10 mouse cellular contexts compared by ENCODE assay signal in the genomic region with DNA sequence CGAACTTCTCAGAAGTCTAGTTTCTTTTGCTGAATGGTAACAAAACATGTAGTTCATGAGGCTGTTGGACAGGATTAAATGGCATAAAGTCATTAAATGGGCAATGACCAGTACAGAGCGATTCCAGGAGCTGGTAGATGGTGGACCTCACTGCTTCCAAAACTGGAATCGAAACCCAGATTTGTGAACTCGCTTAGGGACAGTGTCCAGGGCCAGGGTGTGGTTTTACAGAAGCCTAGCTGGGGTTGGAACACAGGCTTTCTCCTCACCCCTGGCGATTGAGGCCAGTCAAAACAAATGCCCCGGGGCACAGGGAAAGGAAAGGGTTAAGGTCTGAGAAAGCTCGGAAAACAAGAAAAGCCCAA. TPM values are rescaled to one million over a fixed set of nuclear protein-coding genes. Genes with fewer than 3 reads are reported as not detected.
DNase-seq lines count a peak whose midpoint lies in the region; ATAC-seq and TF ChIP-seq lines count a peak whose summit lies in the region.
"Had no signal": no experiment of that assay in that cellular context is flagged by ENCODE, and none has a peak within 500 bp of the region (broad histone marks: within the 10 kb centered on the region; RNA-seq: fewer than 3 reads in every experiment).

No protein-coding gene starts in this region.

- no peak for TF ChIP-seq POLR2A in cortical plate, adult 2 months (IDR thresholded peaks at IDR 0.05; ENCODE audit: extremely low read depth, insufficient read depth, low read length)

- WGBS in heart, embryonic 14.5 days: 30% methylated on average over 7 of the region's 7 CpGs
- WGBS in hindbrain, embryonic 13.5 days: 17% methylated on average over 7 of the region's 7 CpGs
- 13% methylated on average over 7 of the region's 7 CpGs for WGBS in midbrain, embryonic 11.5 days

- no peaks in the 10 kb centered on the region for H3K36me3 ChIP-seq in heart, embryonic 14.5 days (ENCODE audit: control insufficient read depth, insufficient read depth, low read length)
- H3K36me3 ChIP-seq in hindbrain, embryonic 13.5 days: no peaks in the 10 kb centered on the region
- H3K36me3 ChIP-seq in midbrain, embryonic 11.5 days (ENCODE audit: control insufficient read depth, insufficient read depth, low read length): no peaks in the 10 kb centered on the region

- peak overlapping the region; percentile 61 to 62 for H3K4me3 ChIP-seq in heart, embryonic 14.5 days (ENCODE audit: control insufficient read depth in 1 of 2, insufficient read depth in 1 of 2, low read depth in 1 of 2, low read length in 2 of 2)
- peak overlapping the region; percentile 45; the same call in 1 of the 2 replicates for H3K4me3 ChIP-seq in cortical plate, adult 2 months (ENCODE audit: insufficient read depth, low read length)
- peak overlapping the region; percentile 91 for H3K4me3 ChIP-seq in hindbrain, embryonic 13.5 days
- peak overlapping the region; percentile 76 for H3K4me3 ChIP-seq in midbrain, embryonic 11.5 days (ENCODE audit: low read depth, low read length)

- H3K27ac ChIP-seq in heart, embryonic 14.5 days (replicated peaks in 1 of 2; ENCODE audit: control insufficient read depth in 1 of 2, insufficient read depth in 1 of 2, low read depth in 2 of 2, low read length in 2 of 2): no peak overlapping the region
- no peak overlapping the region for H3K27ac ChIP-seq in cortical plate, adult 2 months (ENCODE audit: insufficient read depth, low read length)
- H3K27ac ChIP-seq in hindbrain, embryonic 13.5 days: no peak overlapping the region
- H3K27ac ChIP-seq in midbrain, embryonic 11.5 days (ENCODE audit: low read depth, low read length): no peak overlapping the region
- H3K27ac ChIP-seq: macrophage had no signal

- no peak for TF ChIP-seq CTCF in cortical plate, adult 2 months (IDR thresholded peaks at IDR 0.05; ENCODE audit: extremely low read depth, insufficient read depth, low read length)

- no peaks in the 10 kb centered on the region for H3K9me3 ChIP-seq in heart, embryonic 14.5 days (ENCODE audit: control insufficient read depth, low read length)
- no peaks in the 10 kb centered on the region for H3K9me3 ChIP-seq in hindbrain, embryonic 13.5 days
- no peaks in the 10 kb centered on the region for H3K9me3 ChIP-seq in midbrain, embryonic 11.5 days (ENCODE audit: control insufficient read depth, low read length)

- intact Hi-C loops in heart, postnatal 25 days (cut with DNase I): no loop called here

- peak; percentile 31; the same call in 1 of the 2 replicates for ATAC-seq in heart, embryonic 14.5 days (ENCODE audit: insufficient number of reproducible peaks, insufficient read depth, low FRiP score, low read depth)
- peak; percentile 56 for ATAC-seq in hindbrain, embryonic 13.5 days (ENCODE audit: low FRiP score)
- ATAC-seq in midbrain, embryonic 11.5 days (ENCODE audit: low FRiP score): no peak; the same call in 1 of the 2 replicates
- ATAC-seq in erythroid progenitor cell, adult 5-6 weeks (replicated peaks; ENCODE audit: low FRiP score, poor library complexity, severe bottlenecking): no peak
- ATAC-seq: CD4-positive, CD25-positive, alpha-beta regulatory T cell, adult 4 months had no signal

- peaks cover 34% of the 10 kb centered on the region for H3K27me3 ChIP-seq in heart, embryonic 14.5 days (ENCODE audit: control insufficient read depth, insufficient read depth, low read length)
- 0 out of 2 replicates have a peak, but pooled peaks cover 5% of the 10 kb centered on the region for H3K27me3 ChIP-seq in hindbrain, embryonic 13.5 days
- H3K27me3 ChIP-seq in midbrain, embryonic 11.5 days (ENCODE audit: control insufficient read depth, insufficient read depth, low read length): no peaks in the 10 kb centered on the region

- peak overlapping the region; percentile 69; the same call in 1 of the 2 replicates for H3K9ac ChIP-seq in heart, embryonic 14.5 days (ENCODE audit: low read length)
- H3K9ac ChIP-seq in hindbrain, embryonic 13.5 days: peak overlapping the region; percentile 95
- H3K9ac ChIP-seq in midbrain, embryonic 11.5 days (ENCODE audit: low read length): peak overlapping the region; percentile 97; the same call in 1 of the 2 replicates

- H3K4me2 ChIP-seq in heart, embryonic 14.5 days (ENCODE audit: low read length): peak overlapping the region; percentile 85
- peak overlapping the region; percentile 79 for H3K4me2 ChIP-seq in hindbrain, embryonic 13.5 days
- H3K4me2 ChIP-seq in midbrain, embryonic 11.5 days: peak overlapping the region; percentile 54

- DNase-seq in heart, postnatal 25 days (ENCODE audit: low spot score): no peak
- DNase-seq in midbrain, embryonic 11.5 days (ENCODE audit: low spot score, missing footprints): no peak
- DNase-seq in frontal cortex, postnatal 25 days (ENCODE audit: low spot score in 2 of 2): no peak
- DNase-seq in adrenal gland, postnatal 36 days: no peak

- H3K4me1 ChIP-seq in heart, embryonic 14.5 days (ENCODE audit: control insufficient read depth in 2 of 2, insufficient read depth in 2 of 2, low read length in 2 of 2): peaks cover 0 to 3% of the 10 kb centered on the region in 2 experiments; a peak in 1 of 4 replicates
- H3K4me1 ChIP-seq in cortical plate, adult 2 months (ENCODE audit: control insufficient read depth, insufficient read depth, low read length): no peaks in the 10 kb centered on the region
- H3K4me1 ChIP-seq in hindbrain, embryonic 13.5 days (replicated peaks): peaks cover 36% of the 10 kb centered on the region
- H3K4me1 ChIP-seq in midbrain, embryonic 11.5 days (ENCODE audit: control insufficient read depth, insufficient read depth, low read length): peaks cover 46% of the 10 kb centered on the region

RNA-seq across cellular contexts. Expression of gene Fam181b, which starts 0.3 kb away (rescaled TPM):
- 2.9 and 3.1 TPM in 2 replicates for polyA plus RNA-seq in heart, embryonic 14.5 days (2014; fragmentation: Nextera tagmentation; extraction: Ambion mirVana)
- total RNA-seq in heart, postnatal 25 days (2021): 1 to 10 TPM; 5.0 to 5.5 TPM
- polyA plus RNA-seq in cortical plate, adult 2 months (2012; rRNA removed): 18.5 and 21.8 TPM in 2 replicates
- 36.3 and 42.4 TPM in 2 replicates for polyA plus RNA-seq in hindbrain, embryonic 13.5 days (2015; fragmentation: Nextera tagmentation; extraction: Ambion mirVana)
- polyA plus RNA-seq in midbrain, embryonic 11.5 days (2014; fragmentation: Nextera tagmentation; extraction: Ambion mirVana): 53.7 and 66.6 TPM in 2 replicates
- 1 to 10 TPM; 3.0 to 3.9 TPM for total RNA-seq in adrenal gland, postnatal 36 days (2021)
- total RNA-seq in erythroid progenitor cell, adult 5-6 weeks (2015; ENCODE audit: low replicate concordance): not detected in 2 replicates
- not detected in 2 replicates for total RNA-seq in erythroid progenitor cell, adult 5-6 weeks (2017; ENCODE audit: low replicate concordance)
- polyA plus RNA-seq: CD4-positive, CD25-positive, alpha-beta regulatory T cell, adult 4 months; macrophage had no signal

Comparison
In these comparisons a context has a peak if more than half of its experiments do, and no peak if none do; other contexts are left out.
1. ATAC-seq: peak in heart, embryonic 14.5 days (single experiment) and hindbrain, embryonic 13.5 days (single experiment); none in midbrain, embryonic 11.5 days (single experiment) and erythroid progenitor cell, adult 5-6 weeks (single experiment).
2. Peak in every context shown above with its lines, with median percentiles within 50 percentile points of each other: H3K4me2 ChIP-seq, H3K4me3 ChIP-seq and H3K9ac ChIP-seq.